Mouse (Mus musculus): ENCODE results near the gene Crat.

Gene Crat

DNA sequence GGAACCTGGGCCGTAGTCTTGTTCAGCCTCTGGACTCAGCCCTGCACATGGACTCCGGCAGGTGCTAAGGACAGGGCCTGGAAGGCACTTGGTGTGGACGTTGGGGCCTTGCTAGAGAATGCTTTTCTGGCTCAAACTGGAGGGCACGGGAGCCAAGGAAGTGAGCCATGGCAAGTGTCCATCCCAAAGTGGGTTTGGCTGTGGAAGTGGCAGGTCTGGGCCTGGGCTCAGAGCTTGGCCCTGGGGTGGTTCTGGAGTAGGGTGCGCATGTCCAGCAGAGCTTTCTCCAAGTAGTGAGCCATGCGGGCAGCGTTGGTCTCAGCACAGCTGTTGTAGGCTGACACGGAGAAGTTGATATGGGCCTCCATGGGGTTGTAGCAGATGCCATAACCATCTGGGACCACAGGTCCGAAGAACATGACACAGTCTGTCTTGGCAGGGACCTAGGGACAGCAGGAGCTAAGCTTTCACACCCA lies 13.2 kb downstream of the Crat start:
- no peak for DNase-seq

DNA sequence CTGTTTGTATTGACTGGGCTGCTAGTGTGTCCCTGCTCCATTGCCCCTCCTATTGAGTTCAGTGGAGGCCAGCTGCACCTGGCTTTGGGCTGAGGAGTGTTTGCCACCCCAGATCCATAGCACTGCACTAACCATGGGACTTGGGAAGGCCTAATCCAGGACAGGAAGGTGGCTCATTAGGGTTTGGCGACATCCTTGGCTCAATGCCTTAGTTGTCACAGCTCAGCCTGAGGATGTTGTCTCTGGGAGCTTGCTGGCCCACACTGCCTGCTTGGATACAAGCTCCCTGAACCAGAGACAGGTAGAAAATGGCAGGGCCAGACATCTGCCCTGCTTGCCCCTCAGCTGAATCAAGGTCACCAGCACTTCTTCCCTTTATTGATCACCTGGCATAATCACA lies 14.0 kb downstream of the Crat start:
- DNase-seq, result no peak

DNA sequence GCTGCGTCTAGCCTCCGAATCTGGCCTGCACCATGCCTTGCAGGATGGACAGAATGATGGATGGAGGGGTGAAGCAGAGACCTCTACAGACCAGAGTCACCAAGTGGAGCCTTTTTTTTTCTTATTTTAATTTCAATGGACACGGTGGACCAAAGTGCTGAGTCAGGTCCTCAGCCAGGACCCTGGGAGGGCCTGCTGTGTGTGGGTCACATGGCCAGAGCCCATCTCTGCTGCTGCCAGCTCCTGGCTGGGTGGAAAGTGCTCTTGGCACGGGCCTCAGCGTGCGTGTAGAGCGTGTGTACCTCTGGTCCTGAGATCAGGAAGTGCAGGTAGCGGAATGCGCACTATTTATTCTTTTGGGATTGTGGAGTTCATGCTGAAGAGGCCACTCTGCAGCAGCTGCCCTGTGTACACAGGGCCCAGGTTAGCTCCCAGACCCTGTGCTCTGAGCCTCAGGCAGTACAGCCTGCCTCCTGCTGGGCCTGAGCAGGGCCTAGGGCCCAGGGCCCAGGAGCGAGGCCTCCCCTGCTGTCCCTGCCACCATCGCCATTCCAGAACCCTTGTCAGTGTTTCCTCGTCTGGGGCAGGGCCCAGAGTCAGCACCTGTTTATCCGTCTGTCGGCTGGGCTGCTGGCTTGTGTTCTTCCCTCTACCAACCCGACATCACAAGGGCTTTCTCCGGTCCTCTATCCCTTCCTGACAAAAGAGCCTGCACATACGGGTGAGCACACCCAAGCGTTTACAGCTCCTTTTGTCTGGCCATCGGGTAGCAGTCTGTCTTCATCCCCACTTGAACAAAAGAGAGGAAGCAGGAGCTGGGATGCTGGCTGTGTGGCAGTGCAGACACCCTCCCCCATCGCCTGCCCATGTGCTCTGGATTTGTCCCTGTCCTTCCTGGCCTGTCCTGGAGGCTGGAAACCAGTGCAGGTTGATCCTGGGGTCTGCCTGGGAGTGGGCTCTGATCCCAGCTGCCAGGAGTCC lies 16.1 kb downstream of the Crat start:
- no peak for DNase-seq

DNA sequence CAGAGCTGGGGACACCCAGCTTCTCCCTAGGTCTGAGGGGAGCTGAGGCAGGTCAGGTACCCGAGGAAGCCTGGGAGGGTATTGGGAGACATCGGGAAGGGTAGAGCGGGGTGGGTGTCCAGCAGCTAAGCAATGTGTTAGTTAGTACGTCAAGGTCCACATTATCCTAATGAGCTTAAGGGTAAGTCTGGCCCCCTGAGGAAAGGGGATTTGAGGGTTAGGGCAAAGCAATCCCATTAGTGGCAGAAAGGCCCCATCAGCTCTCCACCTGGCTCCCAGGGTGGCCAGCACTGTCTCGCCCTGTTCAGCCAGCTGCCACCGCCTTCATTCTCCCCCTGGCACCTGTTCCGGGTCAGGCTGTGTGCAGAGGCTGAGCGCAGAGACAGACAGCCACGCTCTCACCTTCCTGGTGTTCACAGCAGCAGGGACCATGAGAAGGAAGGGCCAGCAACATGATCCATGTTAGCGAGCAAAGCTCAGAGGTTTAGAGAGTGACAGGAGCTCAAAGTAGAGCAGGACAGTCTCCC lies 17.6 kb downstream of the Crat start:
- DNase-seq, result no peak

DNA sequence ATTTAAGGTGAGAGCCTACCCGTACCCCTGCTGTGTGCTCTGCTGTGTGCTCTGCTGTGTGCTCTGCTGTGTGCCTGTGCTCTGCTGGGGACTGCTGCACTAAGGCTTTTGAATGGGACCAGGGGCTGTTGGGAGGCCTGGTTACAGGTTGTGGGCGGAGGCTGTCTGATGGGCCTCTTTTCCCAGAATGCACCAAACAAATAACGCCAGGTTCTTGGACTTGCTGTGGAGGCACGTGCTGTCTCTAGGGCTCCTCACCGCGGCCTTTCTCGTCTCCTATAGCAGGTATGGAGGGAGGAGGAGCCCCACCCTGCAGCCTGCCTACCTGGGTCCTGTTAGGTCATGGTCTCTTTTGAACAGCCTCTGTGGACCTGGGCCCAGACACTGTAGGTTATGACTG lies 19.4 kb downstream of the Crat start:
- no peak for DNase-seq

DNA sequence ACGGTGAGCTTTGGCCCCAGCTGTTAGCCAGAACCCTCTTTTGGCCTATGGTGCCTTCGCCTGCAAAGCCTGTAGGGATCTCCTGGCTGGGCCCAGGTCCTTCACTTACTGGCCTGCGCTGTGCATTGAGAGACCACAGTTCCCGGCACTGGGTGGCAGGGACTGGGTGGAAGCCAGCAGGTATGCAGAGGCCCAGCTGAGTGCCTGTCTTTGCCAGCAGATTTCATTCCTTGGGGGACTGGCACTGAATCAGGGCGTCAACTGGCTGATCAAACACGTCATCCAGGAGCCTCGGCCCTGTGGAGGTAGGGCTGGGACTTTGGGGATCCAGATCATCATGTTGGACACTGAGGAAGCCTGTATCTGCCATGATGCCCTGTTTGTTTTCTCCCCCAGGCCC lies 19.9 kb downstream of the Crat start:
- DNase-seq, result no peak

DNA sequence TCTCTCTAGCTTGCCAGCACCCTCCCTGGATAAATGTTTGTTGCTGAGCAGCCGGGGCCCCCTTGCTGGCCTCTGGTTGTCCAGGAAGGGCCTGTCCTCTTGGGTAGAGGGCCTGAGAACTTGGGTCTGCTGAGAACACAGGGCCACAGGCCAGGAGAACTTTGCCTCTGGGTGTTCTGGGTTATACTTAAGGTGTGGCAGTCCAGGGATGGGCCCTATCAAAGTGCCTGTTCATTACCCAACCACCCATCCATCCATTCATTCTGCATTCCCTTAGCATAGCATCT lies 22.3 kb downstream of the Crat start:
- DNase-seq, result no peak

DNA sequence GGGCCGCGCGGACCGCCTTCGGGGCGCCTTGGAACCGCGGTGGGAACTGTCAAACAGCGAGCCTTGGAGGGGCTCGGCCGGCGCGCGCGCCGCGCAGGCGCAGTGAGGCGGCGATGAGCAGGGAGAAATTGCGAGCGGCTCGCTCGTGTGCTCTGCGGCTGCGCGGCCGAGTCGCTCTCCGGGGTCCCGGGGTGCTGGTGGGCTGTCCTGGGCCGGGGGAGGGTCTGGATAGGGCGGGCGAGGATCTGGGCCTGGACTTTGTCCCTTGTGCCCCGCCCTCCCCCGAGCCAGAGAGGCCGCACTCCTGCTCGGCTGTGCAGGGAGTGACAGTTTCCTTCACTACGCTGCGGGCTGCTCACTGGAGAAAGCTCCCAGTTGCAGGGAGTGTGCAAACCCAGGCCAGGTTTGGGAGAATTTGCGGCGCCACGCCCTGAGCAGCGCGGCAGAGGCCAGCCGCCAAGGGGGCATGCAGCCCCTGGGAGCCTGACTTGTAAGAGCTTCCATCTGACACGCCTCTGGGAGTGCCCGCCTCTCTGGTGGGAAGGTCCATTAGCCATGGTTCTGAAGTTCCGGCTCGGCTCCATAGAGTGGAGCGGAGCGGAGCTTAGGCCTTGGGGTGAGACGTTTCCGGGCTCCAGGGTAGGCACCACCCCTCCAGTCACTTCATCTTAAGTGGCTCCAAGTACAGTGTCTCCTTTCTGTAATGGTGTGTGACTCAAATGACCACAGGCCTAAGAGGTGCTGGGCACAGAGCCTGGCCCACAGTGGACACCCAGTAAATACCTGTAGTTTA lies 22.8 kb downstream of the Crat start:
- peak; percentile 44 to 46 for DNase-seq

DNA sequence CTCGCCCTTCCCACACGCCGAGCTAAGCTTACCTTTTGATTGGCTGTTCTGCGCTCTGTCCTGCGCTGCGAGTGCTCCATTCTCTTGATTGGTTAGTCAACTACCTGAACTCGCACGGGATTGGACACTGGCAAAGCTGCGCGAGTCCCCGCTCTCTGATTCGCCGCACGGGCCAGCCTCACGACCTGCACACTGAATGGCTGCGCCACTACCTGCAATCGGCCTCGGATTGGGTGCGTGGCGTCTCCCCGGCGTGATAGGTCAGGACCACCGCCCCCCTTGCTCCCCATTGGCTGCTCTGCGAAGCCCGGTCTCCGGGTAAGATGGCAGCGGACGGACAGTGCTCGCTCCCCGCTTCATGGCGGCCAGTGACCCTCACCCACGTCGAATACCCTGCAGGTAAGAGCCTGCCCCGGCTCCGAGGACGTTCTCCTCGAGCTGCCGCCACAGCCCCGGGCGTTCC lies 23.5 kb downstream of the Crat start, which contains the start of gene Dolpp1:
Gene Dolpp1, plus strand, starts transcription at position 141 of the 463 bp plus-strand sequence.
- DNase-seq, result peak; percentile 96 to 98

DNA sequence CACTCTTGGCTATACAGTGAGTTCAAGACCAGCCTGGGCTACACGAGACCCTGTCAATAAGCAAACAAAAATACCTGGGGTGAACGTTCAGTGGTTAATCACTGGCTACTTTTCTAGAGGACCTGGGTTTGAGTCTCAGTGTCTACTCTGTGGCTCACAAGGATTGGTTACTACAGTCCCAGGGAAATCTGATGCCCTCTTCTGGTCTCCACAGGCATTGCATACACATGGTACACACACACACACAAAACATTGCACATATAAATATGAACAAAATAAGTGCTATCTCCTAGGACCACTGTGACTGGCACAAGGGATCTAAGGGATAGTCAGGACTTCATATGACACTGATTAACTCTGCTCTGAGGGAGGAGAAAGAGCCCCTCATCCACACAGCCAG lies 26.6 kb downstream of the Crat start:
- no peak for DNase-seq

DNA sequence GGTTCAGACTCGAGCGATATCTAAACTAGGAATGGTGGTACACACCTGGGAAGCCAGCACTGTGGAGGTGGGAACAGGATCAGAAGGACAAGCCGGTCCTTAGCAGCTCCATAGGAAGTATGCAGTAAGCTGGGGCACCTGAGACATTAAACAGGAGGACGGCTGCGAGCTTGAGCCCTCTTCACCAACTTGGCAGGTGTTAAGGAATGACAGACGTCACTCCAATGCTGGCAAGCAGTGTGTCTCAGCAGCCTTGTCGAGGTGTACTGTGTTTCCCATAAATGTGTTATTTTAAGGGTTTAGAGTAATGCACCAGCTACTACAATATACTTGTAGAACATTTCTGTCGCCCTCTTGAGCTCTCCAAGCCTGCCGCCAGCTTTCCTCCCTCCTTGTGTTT lies 28.7 kb downstream of the Crat start:
- no peak for DNase-seq

DNA sequence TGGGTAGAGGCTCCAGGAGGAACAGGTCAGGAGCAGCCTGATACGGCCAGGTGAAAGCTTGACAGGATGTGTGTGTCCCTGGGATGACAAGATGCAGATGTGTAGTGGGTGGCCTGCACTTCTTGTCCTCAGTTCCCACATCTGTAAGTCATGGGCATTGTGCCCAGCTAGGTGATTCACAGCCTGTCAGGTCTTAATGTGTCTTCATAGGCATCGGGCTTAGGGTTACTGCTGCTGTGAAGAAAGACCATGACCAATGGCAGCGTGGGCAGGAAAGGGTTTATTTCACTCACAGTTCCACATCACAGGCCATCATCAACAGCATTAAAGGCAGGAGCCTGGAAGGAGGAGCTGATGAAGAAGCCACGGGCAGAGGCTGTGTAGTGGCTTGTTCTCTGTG lies 30.0 kb downstream of the Crat start:
- no peak for DNase-seq

DNA sequence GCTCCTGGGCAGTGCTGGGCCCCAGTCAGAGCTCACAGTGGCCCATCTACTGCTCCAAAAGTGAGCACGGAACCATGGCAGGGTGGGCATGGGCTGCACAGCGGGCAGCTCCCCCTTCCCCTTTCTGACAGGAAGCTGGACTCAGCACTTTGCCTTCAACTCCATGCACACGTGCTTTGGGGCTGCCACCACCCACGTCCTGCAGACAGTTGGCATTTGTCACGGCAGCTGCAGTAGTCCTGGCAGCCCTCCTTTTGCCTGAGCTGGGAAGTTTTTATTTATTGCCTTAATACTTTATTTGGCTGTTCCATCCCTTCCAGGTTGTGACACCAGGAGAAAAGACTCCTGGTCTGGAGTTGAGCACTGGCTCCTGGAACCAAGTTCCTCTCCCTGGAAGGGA lies 30.8 kb downstream of the Crat start:
- no peak for DNase-seq

DNA sequence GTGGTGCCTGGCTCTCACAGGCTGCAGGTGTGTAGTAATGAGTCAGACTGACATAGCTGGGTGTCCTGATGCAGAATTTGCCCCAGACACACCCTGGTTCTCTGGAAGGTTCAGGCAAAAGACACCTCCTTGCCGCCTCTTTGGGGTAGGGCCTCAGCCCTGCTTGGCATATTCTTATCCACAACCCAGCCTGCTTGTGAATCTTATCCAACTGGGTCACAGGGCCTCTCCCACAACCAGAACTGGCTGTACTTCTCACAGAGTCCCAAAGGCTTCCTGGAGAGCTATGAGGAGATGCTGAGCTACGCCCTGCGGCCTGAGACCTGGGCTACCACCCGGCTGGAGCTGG lies 34.3 kb downstream of the Crat start:
- DNase-seq, result no peak

DNA sequence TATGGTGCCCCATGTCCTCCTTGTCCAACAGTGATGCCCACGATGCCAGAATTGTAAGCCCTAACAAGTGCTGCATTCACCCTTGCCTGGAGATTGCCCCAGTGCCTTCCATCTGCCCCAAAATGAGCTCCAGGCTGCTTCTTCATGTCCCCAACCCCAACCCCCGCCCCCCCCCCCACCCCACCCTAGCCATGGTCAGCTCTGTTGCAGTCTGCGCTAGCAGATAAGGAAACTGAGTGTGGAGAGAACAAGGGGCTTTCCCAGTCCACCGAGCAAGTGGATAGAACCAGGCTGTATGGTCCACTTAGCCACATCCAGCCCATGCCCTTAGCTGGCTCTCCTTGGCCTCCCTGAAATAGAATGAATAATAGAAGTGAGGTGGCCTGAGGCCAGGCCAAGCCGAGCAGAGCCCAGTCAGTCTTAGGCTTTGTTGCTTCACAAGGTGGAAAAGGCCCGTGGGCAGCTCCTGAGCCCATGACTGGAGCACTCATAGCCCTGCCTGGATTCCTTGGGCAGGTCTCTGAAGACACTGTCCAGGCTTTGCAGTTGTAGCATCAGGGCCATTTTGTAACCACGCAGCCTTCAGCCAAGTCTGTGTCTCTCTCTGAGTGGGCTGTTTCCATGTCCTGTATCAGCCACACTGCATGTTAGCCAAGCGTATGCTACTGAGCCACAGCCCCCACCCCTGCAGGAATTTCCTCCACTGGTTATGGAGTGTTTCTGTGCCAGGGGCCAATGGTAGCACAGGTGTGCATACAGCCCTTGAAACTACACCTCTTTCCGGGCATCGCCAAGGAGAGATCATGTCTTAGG lies 34.8 kb downstream of the Crat start:
- DNase-seq, result no peak

DNA sequence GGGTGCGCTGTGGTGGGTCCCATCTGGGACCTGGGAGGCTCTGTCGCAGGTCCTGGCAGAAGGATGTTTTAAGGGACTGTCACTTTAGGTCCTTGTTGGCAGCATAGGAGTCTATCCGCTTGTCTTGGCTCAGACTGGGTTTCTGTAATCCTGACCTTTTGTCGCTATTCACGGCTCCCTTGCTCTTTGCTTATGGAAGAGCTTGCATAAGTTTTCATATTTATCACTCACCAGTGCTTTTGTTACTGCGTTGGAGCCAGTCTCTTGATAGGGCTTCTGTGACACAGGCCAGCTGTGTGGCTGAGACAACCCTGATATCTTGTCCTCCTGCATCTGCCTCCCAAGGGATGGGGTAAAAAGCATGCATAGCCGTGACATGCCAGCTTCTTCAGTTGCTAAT lies 36.3 kb downstream of the Crat start:
- DNase-seq, result no peak

DNA sequence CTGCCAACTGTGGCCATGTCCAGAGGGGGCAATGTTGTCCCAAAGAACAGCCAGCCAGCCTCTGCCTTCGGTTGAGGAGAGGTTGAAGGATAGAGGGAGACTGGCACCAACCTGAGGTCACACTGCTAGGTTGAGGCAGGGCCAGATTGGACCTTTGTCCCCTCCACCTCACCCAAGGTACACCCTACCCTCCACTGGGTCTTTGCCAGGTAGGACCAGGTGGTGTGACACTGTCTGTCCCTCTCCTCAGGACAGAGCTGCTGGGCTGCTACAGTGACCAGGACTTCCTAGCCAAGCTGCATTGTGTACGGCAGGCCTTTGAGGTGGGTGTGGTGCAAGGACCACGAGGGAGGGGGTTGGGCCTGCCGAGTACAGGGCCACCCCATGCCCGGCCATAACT lies 37.9 kb downstream of the Crat start:
- no peak for DNase-seq

DNA sequence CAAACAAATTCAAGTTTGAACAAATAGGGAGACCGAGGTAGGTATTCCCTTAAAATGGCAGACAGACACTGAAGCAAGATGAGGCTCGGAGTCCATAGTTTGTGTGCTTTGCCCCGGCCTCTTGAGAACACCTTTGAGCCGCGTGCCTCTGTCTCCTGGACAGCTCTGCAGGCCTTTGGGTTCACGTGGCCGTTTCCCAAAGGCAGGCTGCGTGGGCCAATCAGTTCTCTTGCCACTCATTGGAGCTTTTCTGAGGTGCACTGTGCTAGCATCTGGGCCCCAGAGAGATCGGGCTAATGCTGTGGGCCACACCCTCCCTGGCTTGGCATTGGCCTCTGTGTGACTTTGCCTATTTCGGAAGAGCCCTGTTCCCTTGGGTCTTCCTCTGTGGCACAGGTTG lies 39.7 kb downstream of the Crat start:
- DNase-seq, result no peak

DNA sequence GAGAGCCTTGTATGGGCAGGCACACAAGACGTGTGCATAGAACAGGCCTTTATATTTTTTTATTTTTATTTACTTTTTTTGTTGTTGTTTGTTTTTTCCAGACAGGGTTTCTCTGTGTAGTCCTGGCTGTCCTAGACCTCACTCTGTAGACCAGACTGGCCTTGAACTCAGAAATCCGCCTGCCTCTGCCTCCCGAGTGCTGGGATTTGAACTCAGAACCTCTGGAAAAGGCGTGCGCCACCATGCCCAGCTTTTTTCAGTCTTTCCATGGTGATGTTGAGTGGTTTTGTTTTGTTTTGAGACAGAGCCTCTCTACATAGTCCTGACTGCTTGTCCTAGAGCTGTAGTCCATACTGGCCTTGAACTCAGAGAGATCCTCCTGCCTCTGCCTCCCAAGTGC lies 42.9 kb downstream of the Crat start:
- no peak for DNase-seq

DNA sequence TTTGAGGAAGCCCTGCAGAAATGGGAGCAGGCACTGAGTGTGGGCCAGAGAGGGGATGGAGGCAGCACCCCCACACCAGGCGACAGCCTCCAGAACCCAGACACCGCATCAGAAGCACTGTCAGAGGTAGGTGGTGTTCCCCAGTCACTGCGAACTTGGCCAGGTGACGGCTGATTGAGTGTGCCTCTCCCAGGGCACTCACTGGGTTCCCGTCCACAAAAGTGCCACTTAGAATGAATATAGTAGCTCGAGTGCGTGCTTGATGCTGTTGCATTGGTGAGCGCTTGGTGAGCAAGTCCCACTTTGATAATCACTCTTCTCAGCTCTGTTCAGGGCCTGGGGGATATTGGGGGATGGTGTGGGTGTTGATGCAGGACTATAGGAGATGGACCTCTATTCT lies 44.1 kb downstream of the Crat start:
- no peak for DNase-seq

DNA sequence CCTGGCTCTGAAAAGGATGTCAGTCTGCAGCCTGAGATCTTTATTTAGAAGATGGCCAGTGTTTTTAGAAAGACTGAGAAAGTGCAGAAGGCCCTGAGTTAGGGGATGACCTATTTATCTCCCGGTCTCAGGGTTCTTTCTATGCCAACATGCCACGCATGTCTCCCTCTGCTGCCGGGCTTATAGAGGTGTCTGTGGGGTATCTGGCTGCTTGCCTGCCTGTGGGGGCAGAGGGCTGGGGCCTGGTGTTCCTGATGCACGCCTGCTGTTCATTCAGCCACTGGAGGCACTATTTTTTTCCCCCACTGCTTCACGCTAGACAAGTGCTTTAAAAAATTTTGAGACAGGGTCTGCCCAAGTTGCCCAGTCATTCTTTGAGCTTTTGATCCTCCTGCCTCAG lies 49.4 kb downstream of the Crat start:
- no peak for DNase-seq

DNA sequence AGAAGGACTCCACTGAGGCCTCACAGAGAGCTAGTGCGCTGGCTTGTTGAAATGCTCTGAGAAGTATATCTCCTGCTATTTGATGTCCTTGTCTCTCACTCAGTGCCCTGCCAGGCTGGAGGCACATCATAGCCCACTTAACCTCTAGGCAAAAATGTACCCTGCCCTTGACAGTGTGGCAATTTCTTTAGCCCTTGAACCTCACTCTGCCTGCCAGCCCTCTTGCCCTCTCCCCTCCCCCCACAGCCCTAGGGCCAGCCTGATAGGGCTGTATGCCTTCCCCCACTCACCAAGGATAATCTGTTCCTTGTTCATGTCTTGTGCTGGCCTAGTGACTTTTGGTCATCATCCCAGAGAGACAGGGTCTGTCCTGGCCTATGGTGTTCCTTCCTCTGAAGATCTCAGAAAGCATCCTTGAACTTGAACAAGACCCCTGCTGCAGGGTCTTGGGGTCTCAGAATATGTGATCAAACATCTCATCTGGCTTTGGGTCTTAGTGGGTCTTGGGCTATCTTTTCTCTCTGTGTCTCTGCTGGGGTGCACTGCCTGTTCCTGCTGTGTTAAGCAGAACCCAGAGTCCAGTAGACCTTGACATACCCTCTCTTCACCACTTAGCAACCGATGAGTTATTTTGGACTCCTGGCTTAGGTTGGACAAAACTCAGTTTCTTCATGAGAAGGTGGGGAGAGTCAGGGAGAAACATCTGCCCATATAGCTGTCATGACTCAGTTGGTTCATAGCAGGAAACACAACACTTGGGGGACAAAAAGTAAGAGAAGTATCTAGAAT lies 50.1 kb downstream of the Crat start:
- DNase-seq, result no peak

Data from thymus, adult 18-20 months (tissue).